Mouse (Mus musculus) liver, embryonic 12.5 days (tissue): Measurements from ENCODE around the gene Gpc6. TPM values are rescaled to one million over a fixed set of nuclear protein-coding genes. Genes with fewer than 3 reads are reported as not detected.

Experiments used
- ATAC-seq: fragments of 200-750 bp; cut with Nextera tagmentation; 2 replicates; pipeline ENCODE4 v1.8.0; 2017; ENCODE audit warnings: moderate number of reproducible peaks, mild to moderate bottlenecking, moderate library complexity
- H3K27ac ChIP-seq: fragments of 300-500 bp; sonication (generic); 2 replicates; pipeline ENCODE4 v1.5.1; 2016; ENCODE audit warnings: mild to moderate bottlenecking
- H3K27me3 ChIP-seq: fragments of 300-500 bp; sonication (generic); replicated peaks from 2 replicates; pipeline ENCODE4 v1.6.1; 2016; ENCODE audit warnings: mild to moderate bottlenecking, moderate library complexity
- H3K36me3 ChIP-seq: fragments of 300-500 bp; sonication (generic); 2 replicates; pipeline ENCODE4 v1.6.1; 2016; ENCODE audit warnings: mild to moderate bottlenecking, moderate library complexity
- H3K4me1 ChIP-seq: fragments of 300-500 bp; sonication (generic); 2 replicates; pipeline ENCODE4 v1.6.1; 2016
- H3K4me2 ChIP-seq: fragments of 300-500 bp; sonication (generic); 2 replicates; pipeline ENCODE4 v1.6.1; 2016; ENCODE audit warnings: mild to moderate bottlenecking, moderate library complexity
- H3K4me3 ChIP-seq: fragments of 300-500 bp; sonication (generic); 2 replicates; pipeline ENCODE4 v1.5.1; 2016; ENCODE audit warnings: mild to moderate bottlenecking, moderate library complexity
- H3K9ac ChIP-seq: fragments of 300-500 bp; sonication (generic); 2 replicates; pipeline ENCODE4 v1.6.1; 2016; ENCODE audit warnings: mild to moderate bottlenecking, moderate library complexity
- H3K9me3 ChIP-seq: fragments of 300-500 bp; sonication (generic); replicated peaks from 2 replicates; pipeline ENCODE4 v1.6.1; 2016; ENCODE audit warnings: mild to moderate bottlenecking, moderate library complexity
- WGBS: fragments of 180-500 bp; shearing (Covaris S2); methylation state at CpG from one replicate; pipeline ENCODE4 v1.1.7; 2016; ENCODE audit not compliant: insufficient replicate concordance; 5-methylcytosine and 5-hydroxymethylcytosine counted together
- polyA plus RNA-seq: library from polyadenylated mRNA; unstranded; fragments of >200 nt; fragmentation: Nextera tagmentation; extraction: Ambion mirVana; gene quantifications from 2 replicates; pipeline ENCODE4 v1.2.1, GENCODE M21; 2016

The Gpc6 gene
- polyA plus RNA-seq = 8.2 and 8.4 TPM in 2 replicates

- H3K9ac ChIP-seq = peak within 1 kb of the TSS; percentile 55
- under 1% methylated on average over 38 of the region's 38 CpGs for WGBS
- peak within 1 kb of the TSS; percentile 72 for H3K27ac ChIP-seq
Observed at GRCm38 (mm10) chr14:116924876-116925601, at the start of gene Gpc6. Gene Gpc6, plus strand, starts transcription at chr14:116925315.

GRCm38 (mm10) chr14:116882480-116883044 is 42.6 kb upstream of the Gpc6 start:
- H3K27ac ChIP-seq = no peak overlapping the region
- no peaks in the 10 kb centered on the region for H3K9me3 ChIP-seq
- no peak overlapping the region for H3K4me3 ChIP-seq
- ATAC-seq = no peak
- 67% methylated on average over 7 of the region's 7 CpGs for WGBS
- H3K27me3 ChIP-seq = no peaks in the 10 kb centered on the region
- no peak overlapping the region for H3K4me2 ChIP-seq
- no peaks in the 10 kb centered on the region for H3K4me1 ChIP-seq
- no peaks in the 10 kb centered on the region for H3K36me3 ChIP-seq
- H3K9ac ChIP-seq = no peak overlapping the region

More at GRCm38 (mm10) chr14:116924876-116925601, at the start of gene Gpc6:
- H3K36me3 ChIP-seq = no peaks in the 10 kb centered on the region
- peak; percentile 50 for ATAC-seq
- 0 out of 2 replicates have a peak, but pooled peaks cover 3% of the 10 kb centered on the region for H3K4me1 ChIP-seq
- H3K4me2 ChIP-seq = peak within 1 kb of the TSS; percentile 65
- H3K27me3 ChIP-seq = peaks cover 38% of the 10 kb centered on the region
- peak within 1 kb of the TSS; percentile 56 for H3K4me3 ChIP-seq
- H3K9me3 ChIP-seq = no peaks in the 10 kb centered on the region

GRCm38 (mm10) chr14:116894316-116894715 is 30.8 kb upstream of the Gpc6 start:
- no peaks in the 10 kb centered on the region for H3K27me3 ChIP-seq
- H3K4me2 ChIP-seq = no peak overlapping the region
- no peak for ATAC-seq
- H3K9ac ChIP-seq = no peak overlapping the region
- 59% methylated on average over 3 of the region's 3 CpGs for WGBS
- H3K36me3 ChIP-seq = no peaks in the 10 kb centered on the region
- H3K4me1 ChIP-seq = no peaks in the 10 kb centered on the region
- H3K4me3 ChIP-seq = no peak overlapping the region
- H3K27ac ChIP-seq = no peak overlapping the region
- H3K9me3 ChIP-seq = no peaks in the 10 kb centered on the region

GRCm38 (mm10) chr14:116897971-116898370 is 27.1 kb upstream of the Gpc6 start:
- H3K9ac ChIP-seq = no peak overlapping the region
- H3K9me3 ChIP-seq = no peaks in the 10 kb centered on the region
- H3K4me3 ChIP-seq = no peak overlapping the region
- H3K36me3 ChIP-seq = no peaks in the 10 kb centered on the region
- no peak overlapping the region for H3K27ac ChIP-seq
- ATAC-seq = no peak
- 19% methylated on average over 1 of the region's 1 CpGs for WGBS
- H3K4me1 ChIP-seq = no peaks in the 10 kb centered on the region
- H3K4me2 ChIP-seq = no peak overlapping the region
- no peaks in the 10 kb centered on the region for H3K27me3 ChIP-seq

GRCm38 (mm10) chr14:116911768-116912167 is 13.3 kb upstream of the Gpc6 start:
- H3K36me3 ChIP-seq = no peaks in the 10 kb centered on the region
- H3K4me1 ChIP-seq = no peaks in the 10 kb centered on the region
- ATAC-seq = no peak
- H3K4me3 ChIP-seq = no peak overlapping the region
- H3K9me3 ChIP-seq = no peaks in the 10 kb centered on the region
- H3K4me2 ChIP-seq = no peak overlapping the region
- 42% methylated on average over 1 of the region's 1 CpGs for WGBS
- no peaks in the 10 kb centered on the region for H3K27me3 ChIP-seq
- H3K27ac ChIP-seq = no peak overlapping the region
- H3K9ac ChIP-seq = no peak overlapping the region

DNA sequence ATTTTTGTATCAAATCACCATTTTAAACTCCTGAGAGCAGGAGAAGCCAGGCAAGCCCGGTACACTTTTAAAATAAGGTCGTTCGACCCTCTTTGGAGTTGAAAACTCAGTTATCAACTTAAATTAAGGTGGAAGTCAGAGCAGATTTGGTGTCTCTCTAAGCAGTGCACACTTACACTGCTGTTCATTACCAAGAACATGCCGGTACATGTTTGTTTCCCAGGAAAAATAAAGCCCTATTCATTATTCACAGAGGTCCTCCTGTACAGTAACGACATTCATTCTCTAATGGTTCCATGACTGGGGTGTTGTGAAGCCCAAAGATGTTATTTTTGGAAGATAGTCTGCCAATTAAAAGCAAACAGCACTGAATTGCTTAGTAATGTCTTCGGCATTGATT is 8.2 kb upstream of the Gpc6 start:
- Histone ChIP-seq H3K27me3 (no peaks in the 10 kb centered on the region), H3K4me3 (no peak overlapping the region), H3K27ac (no peak overlapping the region), H3K9me3 (no peaks in the 10 kb centered on the region), H3K9ac (no peak overlapping the region), H3K4me2 (no peak overlapping the region), H3K36me3 (no peaks in the 10 kb centered on the region), H3K4me1 (no peaks in the 10 kb centered on the region)
- 69% methylated on average over 6 of the region's 6 CpGs for WGBS
- no peak for ATAC-seq

DNA sequence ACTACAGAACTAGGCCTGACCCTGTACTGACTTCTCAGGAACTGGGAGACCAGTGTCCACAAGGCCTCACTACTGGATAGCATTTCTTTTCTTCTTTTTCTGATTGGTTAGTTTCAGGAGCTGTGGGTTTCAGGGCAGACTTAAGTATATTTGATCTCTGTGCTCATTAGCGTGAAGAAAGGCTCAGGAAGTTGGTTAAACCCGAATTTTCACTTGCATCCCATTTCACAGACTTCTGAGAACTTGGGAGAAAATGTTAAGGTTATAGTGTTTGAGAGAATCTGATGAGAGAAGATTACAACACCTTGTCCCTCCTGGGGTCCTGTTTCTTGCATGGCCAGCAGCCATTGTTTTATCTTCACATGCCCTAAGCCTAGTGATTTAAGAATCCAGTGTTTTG is 849 bp upstream of the Gpc6 start:
- Histone ChIP-seq H3K36me3 (no peaks in the 10 kb centered on the region), H3K4me2 (no peak overlapping the region), H3K27ac (no peak overlapping the region), H3K9ac (no peak overlapping the region), H3K4me3 (no peak overlapping the region), H3K4me1 (0 out of 2 replicates have a peak, but pooled peaks cover 3% of the 10 kb centered on the region), H3K9me3 (no peaks in the 10 kb centered on the region), H3K27me3 (peaks cover 38% of the 10 kb centered on the region)
- 54% methylated on average over 2 of the region's 2 CpGs for WGBS
- ATAC-seq = no peak

DNA sequence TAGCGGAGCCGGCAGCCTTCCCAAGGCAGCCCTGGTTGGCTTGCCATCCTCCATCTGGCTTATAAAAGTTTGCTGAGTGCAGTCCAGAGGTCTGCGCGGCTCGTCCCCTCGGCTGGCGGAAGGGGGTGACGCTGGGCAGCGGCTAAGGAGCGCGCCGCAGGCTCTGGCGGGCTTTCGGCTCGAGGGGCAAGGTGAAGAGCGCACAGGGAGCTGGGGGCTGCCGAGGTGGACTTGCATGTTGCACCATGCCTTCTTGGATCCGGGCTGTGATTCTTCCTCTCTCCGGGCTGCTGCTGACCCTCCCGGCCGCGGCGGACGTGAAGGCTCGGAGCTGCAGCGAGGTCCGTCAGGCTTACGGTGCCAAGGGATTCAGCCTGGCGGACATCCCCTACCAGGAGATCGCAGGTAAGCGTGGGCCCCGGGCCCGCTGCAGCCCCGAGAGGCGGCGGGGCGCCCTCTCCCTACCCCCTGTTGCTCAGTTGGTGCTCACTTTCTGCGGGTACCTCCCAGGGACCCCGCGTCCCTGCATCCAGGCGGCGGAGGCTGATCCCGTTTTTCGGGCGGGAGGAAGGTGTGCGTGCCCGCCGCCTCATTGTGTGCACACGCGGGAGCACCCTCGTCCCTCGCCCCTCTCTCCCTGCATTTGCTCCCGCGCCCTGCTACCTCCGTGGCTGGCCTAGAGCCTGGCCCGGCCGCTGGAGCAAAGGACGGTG is 732 bp downstream of the Gpc6 start:
- ATAC-seq = peak; percentile 33
- Histone ChIP-seq H3K9me3 (no peaks in the 10 kb centered on the region), H3K36me3 (no peaks in the 10 kb centered on the region), H3K27ac (peak overlapping the region; percentile 72), H3K4me1 (0 out of 2 replicates have a peak, but pooled peaks cover 3% of the 10 kb centered on the region), H3K4me3 (peak overlapping the region; percentile 56), H3K4me2 (peak overlapping the region; percentile 65), H3K9ac (peak overlapping the region; percentile 55), H3K27me3 (peaks cover 38% of the 10 kb centered on the region)
- WGBS = under 1% methylated on average over 50 of the region's 58 CpGs

DNA sequence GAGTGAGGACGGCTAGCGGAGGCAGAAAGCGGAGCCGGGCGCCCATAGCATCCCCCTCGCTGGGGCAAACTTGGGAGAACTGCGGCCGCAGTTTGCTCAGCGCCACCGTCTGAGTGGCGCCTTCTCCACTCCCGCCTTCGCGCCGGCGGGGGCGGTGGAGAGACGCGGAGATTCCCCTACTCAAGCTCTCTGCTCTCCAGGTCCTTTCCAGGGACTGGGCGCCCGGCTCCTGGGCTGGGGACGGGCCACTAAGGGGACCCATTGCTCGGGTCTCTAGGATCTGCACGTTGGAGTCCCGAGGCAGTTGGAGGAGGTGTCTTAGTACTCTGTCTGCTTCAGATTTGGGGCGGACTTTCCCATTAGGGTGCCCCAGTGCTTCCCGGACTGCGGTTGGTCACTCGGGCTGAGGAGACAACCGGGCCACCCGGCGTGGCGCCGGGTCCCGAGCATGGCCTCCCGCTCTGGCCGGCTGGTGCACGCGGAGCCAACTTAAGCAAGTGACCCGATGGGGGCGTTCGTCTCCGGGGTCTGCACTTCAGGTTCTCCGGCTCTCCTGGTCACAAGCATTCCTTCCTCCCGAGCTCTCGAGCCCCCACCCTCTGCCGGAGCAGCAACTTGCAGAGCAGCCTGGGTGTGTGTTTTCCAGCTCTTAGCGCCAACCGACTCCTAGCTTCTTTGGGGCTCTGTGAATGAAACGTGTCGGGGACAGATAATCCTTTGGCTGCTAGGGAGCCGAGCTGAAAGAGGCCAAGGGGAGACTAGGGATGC is 1.5 kb downstream of the Gpc6 start:
- peak overlapping the region; percentile 65 for H3K4me2 ChIP-seq
- ATAC-seq = peak; percentile 56
- peak overlapping the region; percentile 55 for H3K9ac ChIP-seq
- no peaks in the 10 kb centered on the region for H3K9me3 ChIP-seq
- WGBS = under 1% methylated on average over 52 of the region's 52 CpGs
- no peaks in the 10 kb centered on the region for H3K36me3 ChIP-seq
- peak overlapping the region; percentile 56 for H3K4me3 ChIP-seq
- 0 out of 2 replicates have a peak, but pooled peaks cover 3% of the 10 kb centered on the region for H3K4me1 ChIP-seq
- peaks cover 38% of the 10 kb centered on the region for H3K27me3 ChIP-seq
- H3K27ac ChIP-seq = peak overlapping the region; percentile 72

- Histone ChIP-seq H3K9ac (no peak overlapping the region), H3K9me3 (no peaks in the 10 kb centered on the region), H3K27me3 (peaks cover 38% of the 10 kb centered on the region), H3K4me3 (peak overlapping the region; percentile 56), H3K4me1 (0 out of 2 replicates have a peak, but pooled peaks cover 3% of the 10 kb centered on the region), H3K4me2 (peak overlapping the region; percentile 65), H3K27ac (peak overlapping the region; percentile 72; the same call in 1 of the 2 replicates), H3K36me3 (no peaks in the 10 kb centered on the region)
- no peak for ATAC-seq
- WGBS = 6% methylated on average over 21 of the region's 21 CpGs
Observed at GRCm38 (mm10) chr14:116927341-116928315, 2.5 kb downstream of the Gpc6 start.
